12 mouse cellular contexts compared by ENCODE assay signal in genomic region chr15:78416937-78417336, GRCm38 (mm10). TPM values are rescaled to one million over a fixed set of nuclear protein-coding genes. Genes with fewer than 3 reads are reported as not detected.
A peak's percentile ranks its signal among the peaks of the same experiment; 100 is the strongest.
DNase-seq lines count a peak whose midpoint lies in the region; ATAC-seq and TF ChIP-seq lines count a peak whose summit lies in the region.
"Had no signal": no experiment of that assay in that cellular context is flagged by ENCODE, and none has a peak within 500 bp of the region (broad histone marks: within the 10 kb centered on the region; RNA-seq: fewer than 3 reads in every experiment).

No protein-coding gene starts in this region.

- no peak overlapping the region for H3K4me2 ChIP-seq in lung, postnatal 0 days (replicated peaks; ENCODE audit: low read depth, low read length)

- no peak overlapping the region for H3K9ac ChIP-seq in ES-E14 (ENCODE audit: insufficient read depth, low read depth, low read length, poor library complexity, severe bottlenecking)
- no peak overlapping the region for H3K9ac ChIP-seq in lung, postnatal 0 days (replicated peaks; ENCODE audit: low read depth)

- H3K9me3 ChIP-seq in ES-E14 (ENCODE audit: control insufficient read depth, insufficient read depth, low read depth, low read length) = no peaks in the 10 kb centered on the region
- no peaks in the 10 kb centered on the region for H3K9me3 ChIP-seq in lung, postnatal 0 days (ENCODE audit: low read length)
- H3K9me3 ChIP-seq: megakaryocyte, embryonic 14.5 days had no signal

- 22% methylated on average over 4 of the region's 4 CpGs for WGBS in lung, postnatal 0 days

- peaks cover 9% of the 10 kb centered on the region; the same call in 1 of the 2 replicates for H3K36me3 ChIP-seq in ES-E14 (ENCODE audit: control insufficient read depth, insufficient read depth, low read length, poor library complexity, severe bottlenecking)
- H3K36me3 ChIP-seq in lung, postnatal 0 days (ENCODE audit: insufficient read depth, low read length) = no peaks in the 10 kb centered on the region

- H3K27ac ChIP-seq in ES-E14 (ENCODE audit: insufficient read depth, low read depth, low read length, poor library complexity, severe bottlenecking) = no peak overlapping the region
- H3K27ac ChIP-seq in lung, postnatal 0 days (ENCODE audit: low read length) = peak overlapping the region; percentile 47

- in situ Hi-C loops in ES-E14 (cut with MboI; ENCODE audit: low sequenced_read_pairs in 2 of 2, unreplicated experiment in 2 of 2) = no loop called here

- TF ChIP-seq EP300 in lung, postnatal 0 days (IDR thresholded peaks at IDR 0.05) = no peak; the same call in 1 of the 2 replicates

- H3K27me3 ChIP-seq in lung, postnatal 0 days (replicated peaks; ENCODE audit: insufficient read depth, low read length) = no peaks in the 10 kb centered on the region

- TF ChIP-seq CTCF in lung, postnatal 0 days (IDR thresholded peaks at IDR 0.05) = no peak

- ATAC-seq in lung, postnatal 0 days = peak; percentile 83

- H3K4me3 ChIP-seq in ES-E14 (ENCODE audit: insufficient read depth in 1 of 2, low read depth in 1 of 2, low read length in 2 of 2, poor library complexity in 1 of 2, severe bottlenecking in 1 of 2) = no peak overlapping the region
- no peak overlapping the region for H3K4me3 ChIP-seq in lung, postnatal 0 days (ENCODE audit: low read depth, low read length)
- H3K4me3 ChIP-seq: megakaryocyte, embryonic 14.5 days had no signal

- H3K4me1 ChIP-seq in ES-E14 (ENCODE audit: control insufficient read depth in 2 of 2, insufficient read depth in 2 of 2, low read length in 2 of 2, poor library complexity in 1 of 2) = peaks cover 0 to 9% of the 10 kb centered on the region in 2 experiments; a peak in 1 of 4 replicates
- H3K4me1 ChIP-seq in lung, postnatal 0 days (ENCODE audit: insufficient read depth, low read depth, low read length) = peaks cover 6% of the 10 kb centered on the region; the same call in 1 of the 2 replicates

- DNase-seq in embryo, embryonic 10 days (ENCODE audit: low spot score) = peak; percentile 34
- DNase-seq in embryo, embryonic 11 days = no peak
- no peak for DNase-seq in ES-E14 (ENCODE audit: low read depth, low spot score)
- peak; percentile 79 for DNase-seq in kidney, postnatal 10 days
- DNase-seq in lung, postnatal 0 days (ENCODE audit: low spot score) = peak; percentile 86
- no peak for DNase-seq in adrenal gland, postnatal 14 days
- no peak for DNase-seq in thymus, postnatal 0 days (ENCODE audit: low spot score)
- no peak for DNase-seq in heart, adult 11 months
- DNase-seq: cerebellum, adult 11 months; thymus, postnatal 4 days had no signal

TF ChIP-seq in ES-E14, 5 proteins besides CTCF, POLR2A, EP300 and RAD21:
- TF ChIP-seq ZC3H11A (IDR thresholded peaks at IDR 0.05; ENCODE audit: borderline replicate concordance, low read depth, low read length) (no peak), MAFK (IDR thresholded peaks at IDR 0.05; ENCODE audit: insufficient read depth, low read depth, low read length) (0 out of 2 replicates have a peak, but pooled peaks have one; percentile 2)

RNA-seq across cellular contexts. Expression of gene Mpst, which starts 10.7 kb away (rescaled TPM):
- total RNA-seq in ES-E14 (2012; rRNA removed) = 15.1 and 18.8 TPM in 2 replicates
- polyA plus RNA-seq in lung, postnatal 0 days (2015; fragmentation: Nextera tagmentation; extraction: Ambion mirVana) = 4.1 TPM in 2 replicates
- 43.6 and 57.0 TPM in 2 replicates for total RNA-seq in adrenal gland, postnatal 14 days (2021)
- 3.0 and 4.1 TPM in 2 replicates for polyA plus RNA-seq in thymus, postnatal 0 days (2015; fragmentation: Nextera tagmentation; extraction: Ambion mirVana)

RNA-seq across cellular contexts. Expression of gene Tst, which starts 11.2 kb away (rescaled TPM):
- 14.9 and 22.4 TPM in 2 replicates for total RNA-seq in ES-E14 (2012; rRNA removed)
- 160 and 171 TPM in 2 replicates for polyA plus RNA-seq in lung, postnatal 0 days (2015; fragmentation: Nextera tagmentation; extraction: Ambion mirVana)
- total RNA-seq in adrenal gland, postnatal 14 days (2021) = 167 and 212 TPM in 2 replicates
- 60.0 and 68.3 TPM in 2 replicates for polyA plus RNA-seq in thymus, postnatal 0 days (2015; fragmentation: Nextera tagmentation; extraction: Ambion mirVana)

RNA-seq across cellular contexts. Expression of gene Kctd17, which starts 11.4 kb away (rescaled TPM):
- 24.7 and 28.0 TPM in 2 replicates for total RNA-seq in ES-E14 (2012; rRNA removed)
- 23.4 and 27.4 TPM in 2 replicates for polyA plus RNA-seq in lung, postnatal 0 days (2015; fragmentation: Nextera tagmentation; extraction: Ambion mirVana)
- total RNA-seq in adrenal gland, postnatal 14 days (2021) = 83.4 and 88.8 TPM in 2 replicates
- polyA plus RNA-seq in thymus, postnatal 0 days (2015; fragmentation: Nextera tagmentation; extraction: Ambion mirVana) = 8.1 and 10.1 TPM in 2 replicates

RNA-seq across cellular contexts. Expression of gene Tex33, which starts 21.2 kb away (rescaled TPM):
- total RNA-seq in ES-E14 (2012; rRNA removed) = not detected in 2 replicates
- polyA plus RNA-seq in lung, postnatal 0 days (2015; fragmentation: Nextera tagmentation; extraction: Ambion mirVana) = not detected in 2 replicates
- total RNA-seq in adrenal gland, postnatal 14 days (2021) = not detected in 2 replicates
- 0.39 and 0.55 TPM in 2 replicates for polyA plus RNA-seq in thymus, postnatal 0 days (2015; fragmentation: Nextera tagmentation; extraction: Ambion mirVana)
- total RNA-seq: gastrocnemius, adult 8-10 months had no signal

RNA-seq across cellular contexts. Expression of gene Tmprss6, which starts 51.5 kb away (rescaled TPM):
- 0.49 and 0.63 TPM in 2 replicates for total RNA-seq in ES-E14 (2012; rRNA removed)
- 0.20 and 0.23 TPM in 2 replicates for polyA plus RNA-seq in lung, postnatal 0 days (2015; fragmentation: Nextera tagmentation; extraction: Ambion mirVana)
- 2.9 and 37.6 TPM in 2 replicates for total RNA-seq in adrenal gland, postnatal 14 days (2021)
- polyA plus RNA-seq in thymus, postnatal 0 days (2015; fragmentation: Nextera tagmentation; extraction: Ambion mirVana) = 0.12 and 0.39 TPM in 2 replicates

Comparison
In these comparisons a context has a peak if more than half of its experiments do, and no peak if none do; other contexts are left out.
1. DNase-seq: peak in embryo, embryonic 10 days (single experiment), kidney, postnatal 10 days (single experiment) and lung, postnatal 0 days (single experiment); none in embryo, embryonic 11 days (single experiment), ES-E14 (single experiment), adrenal gland, postnatal 14 days (single experiment), thymus, postnatal 0 days (single experiment) and heart, adult 11 months (single experiment).